Mouse (Mus musculus) liver, adult 2 months (tissue): ENCODE data around the gene Thg1l. TPM values are rescaled to one million over a fixed set of nuclear protein-coding genes. Genes with fewer than 3 reads are reported as not detected.
A peak's percentile ranks its signal among the peaks of the same experiment; 100 is the strongest.

Source experiments
- DNase-seq: peaks from one replicate; pipeline ENCODE4 v3.0.0-alpha.2; 2011; ENCODE audit warnings: low read depth, low spot score; ENCODE audit errors: extremely low read depth
- H3K27ac ChIP-seq: fragments of 200-500 bp; replicated peaks from 2 replicates; pipeline ENCODE4 v1.5.1; 2012; ENCODE audit warnings: low read depth, mild to moderate bottlenecking, control low read depth, inconsistent platforms, low read length; ENCODE audit not compliant: insufficient read depth
- H3K27me3 ChIP-seq: fragments of 200-500 bp; 2 replicates; pipeline ENCODE4 v1.6.1; 2012; ENCODE audit warnings: mild to moderate bottlenecking, moderate library complexity, low read length, inconsistent platforms; ENCODE audit not compliant: control insufficient read depth, insufficient read depth
- H3K36me3 ChIP-seq: fragments of 200-500 bp; 2 replicates; pipeline ENCODE4 v1.6.1; 2012; ENCODE audit warnings: low read length, inconsistent platforms; ENCODE audit not compliant: control insufficient read depth, insufficient read depth
- H3K4me1 ChIP-seq: fragments of 200-500 bp; 2 replicates; pipeline ENCODE4 v1.6.1; 2011; ENCODE audit warnings: low read length; ENCODE audit not compliant: control insufficient read depth, insufficient read depth
- H3K4me3 ChIP-seq: fragments of 200-500 bp; 2 replicates; pipeline ENCODE4 v1.5.1; 2011; ENCODE audit warnings: low read depth, mild to moderate bottlenecking, control low read depth, low read length, moderate library complexity; ENCODE audit not compliant: insufficient read depth
- H3K79me2 ChIP-seq: fragments of 200-500 bp; 2 replicates; pipeline ENCODE4 v1.6.1; 2012; ENCODE audit warnings: inconsistent platforms, mild to moderate bottlenecking, low read length, moderate library complexity; ENCODE audit not compliant: control insufficient read depth, insufficient read depth
- H3K9ac ChIP-seq: fragments of 200-500 bp; 2 replicates; pipeline ENCODE4 v1.6.1; 2012; ENCODE audit warnings: low read depth, mild to moderate bottlenecking, control low read depth, inconsistent platforms, low read length
- CTCF ChIP-seq: fragments of 200-500 bp; IDR thresholded peaks from 2 replicates; pipeline ENCODE4 v1.5.1; 2011; ENCODE audit warnings: low read depth, low read length, control low read depth
- POLR2A ChIP-seq: fragments of 200-500 bp; IDR thresholded peaks from 2 replicates; pipeline ENCODE4 v1.6.1; 2011; ENCODE audit warnings: low read length, control low read depth; ENCODE audit not compliant: insufficient read depth; ENCODE audit errors: extremely low read depth
- WGBS: fragments of 180-500 bp; shearing (Covaris S2); methylation state at CpG from one replicate; pipeline ENCODE4 v1.1.7; 2018; 5-methylcytosine and 5-hydroxymethylcytosine counted together
- polyA plus RNA-seq: library from polyadenylated mRNA; depleted of rRNA; stranded (reverse); fragments of >200 nt; gene quantifications from 2 replicates; pipeline ENCODE4 v1.2.3, GENCODE M21; 2012; rRNA removed
- total RNA-seq: library from RNA; depleted of rRNA; stranded (reverse); fragments of >200 nt; gene quantifications from 2 replicates; pipeline ENCODE4 v1.2.3, GENCODE M21; 2014; rRNA removed

Gene Thg1l
- total and polyA plus RNA-seq, 2 experiments, result 2.6 to 3.1 TPM

DNA sequence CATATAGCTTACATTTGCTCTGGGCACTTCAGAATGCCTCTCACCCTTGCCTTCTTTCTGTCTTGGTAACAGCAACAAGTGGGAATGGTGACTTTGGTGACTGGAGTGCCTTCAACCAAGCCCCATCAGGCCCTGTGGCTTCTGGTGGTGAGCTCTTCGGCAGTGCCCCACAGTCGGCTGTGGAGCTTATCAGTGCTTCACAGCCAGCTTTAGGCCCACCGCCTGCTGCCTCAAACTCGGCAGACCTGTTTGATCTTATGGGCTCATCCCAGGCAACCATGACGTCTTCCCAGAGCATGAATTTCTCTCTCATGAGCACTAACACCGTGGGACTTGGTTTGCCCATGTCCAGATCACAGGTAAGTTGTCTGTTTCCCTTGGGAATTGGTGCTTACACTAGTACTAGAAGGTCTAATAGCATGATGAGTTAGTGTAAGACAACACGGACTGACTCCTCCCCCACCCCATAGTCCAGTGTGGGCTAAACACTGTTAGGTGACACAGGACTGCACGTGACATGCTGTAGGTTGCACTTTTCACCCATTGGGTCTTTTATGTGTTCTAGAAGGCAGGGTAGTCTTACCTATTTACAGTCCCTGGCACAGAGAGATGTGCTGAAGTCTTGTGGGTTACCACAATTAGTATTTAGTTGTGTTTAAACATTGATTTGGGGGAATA lies 49.0 kb downstream of the Thg1l start:
- DNase-seq, result no peak
- Histone ChIP-seq H3K4me1 (no peaks in the 10 kb centered on the region), H3K4me3 (no peak overlapping the region), H3K27me3 (no peaks in the 10 kb centered on the region), H3K79me2 (no peaks in the 10 kb centered on the region), H3K27ac (no peak overlapping the region), H3K9ac (no peak overlapping the region), H3K36me3 (peaks cover 59% of the 10 kb centered on the region)
- WGBS, result 89% methylated on average over 8 of the region's 8 CpGs
- TF ChIP-seq POLR2A (no peak), CTCF (no peak)

- H3K36me3 ChIP-seq, result peaks cover 26% of the 10 kb centered on the region
Measured at GRCm38 (mm10) chr11:45900233-45901015, 54.9 kb downstream of the Thg1l start.

DNA sequence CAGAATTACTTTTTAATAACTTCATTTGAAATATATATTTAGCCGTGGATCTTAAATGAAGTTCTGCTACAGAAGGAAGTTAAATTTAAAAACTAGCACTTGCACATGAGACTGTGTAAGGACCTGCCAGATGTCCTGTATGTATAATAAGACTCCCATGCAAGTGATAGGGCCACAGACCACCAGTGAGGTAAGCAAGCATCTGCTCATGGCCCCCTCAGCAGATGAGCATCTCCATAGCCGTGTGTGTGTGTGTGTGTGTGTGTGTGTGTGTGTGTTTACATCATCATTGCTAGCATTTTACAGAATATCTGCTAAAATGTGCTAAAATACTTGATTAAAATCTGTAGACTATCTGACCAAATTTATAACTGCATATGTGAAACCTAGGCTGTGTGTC lies 57.9 kb downstream of the Thg1l start:
- no peak for TF ChIP-seq CTCF
- TF ChIP-seq POLR2A, result no peak
- Histone ChIP-seq H3K4me3 (no peak overlapping the region), H3K36me3 (peaks cover 35% of the 10 kb centered on the region), H3K9ac (no peak overlapping the region), H3K27ac (no peak overlapping the region), H3K79me2 (no peaks in the 10 kb centered on the region), H3K27me3 (no peaks in the 10 kb centered on the region), H3K4me1 (peaks cover 20% of the 10 kb centered on the region)
- 96% methylated on average over 2 of the region's 2 CpGs for WGBS
- DNase-seq, result no peak

More at GRCm38 (mm10) chr11:45900233-45901015, 54.9 kb downstream of the Thg1l start:
- no peak for TF ChIP-seq CTCF
- no peak for TF ChIP-seq POLR2A
- Histone ChIP-seq H3K27ac (no peak overlapping the region), H3K4me3 (no peak overlapping the region), H3K9ac (no peak overlapping the region), H3K79me2 (no peaks in the 10 kb centered on the region), H3K27me3 (no peaks in the 10 kb centered on the region), H3K4me1 (peaks cover 14% of the 10 kb centered on the region)
- WGBS, result 37% methylated on average over 11 of the region's 11 CpGs
- DNase-seq, result peak; percentile 42

Other genes starting within 250 kb of the Thg1l start
- gene Clint1, start 103.4 kb downstream of the Thg1l start, total RNA-seq, result 22.5 and 26.0 TPM in 2 replicates
- 27.2 and 30.7 TPM in 2 replicates for gene Clint1, start 103.4 kb downstream of the Thg1l start, polyA plus RNA-seq
- 0.65 and 1.1 TPM in 2 replicates for gene Lsm11, start 10.6 kb downstream of the Thg1l start, total RNA-seq
- gene Lsm11, start 10.6 kb downstream of the Thg1l start, polyA plus RNA-seq, result 1.3 and 1.4 TPM in 2 replicates
- under 0.01 TPM in 1 of 2 replicates, not detected in the other for gene Sox30, start 24.8 kb upstream of the Thg1l start, total RNA-seq
- gene Sox30, start 24.8 kb upstream of the Thg1l start, polyA plus RNA-seq, result not detected in 2 replicates
- 2.3 and 3.5 TPM in 2 replicates for gene Gm12166, start 96.8 kb upstream of the Thg1l start, total RNA-seq
- gene Gm12166, start 96.8 kb upstream of the Thg1l start, polyA plus RNA-seq, result 6.2 and 7.0 TPM in 2 replicates
- gene Adam19, start 100.5 kb upstream of the Thg1l start, total RNA-seq, result 0.47 and 0.55 TPM in 2 replicates
- 0.50 and 1.1 TPM in 2 replicates for gene Adam19, start 100.5 kb upstream of the Thg1l start, polyA plus RNA-seq
- gene Nipal4, start 211.0 kb upstream of the Thg1l start, total RNA-seq, result not detected in 2 replicates
- 0.02 TPM in 1 of 2 replicates, not detected in the other for gene Nipal4, start 211.0 kb upstream of the Thg1l start, polyA plus RNA-seq